In the genomic region with DNA sequence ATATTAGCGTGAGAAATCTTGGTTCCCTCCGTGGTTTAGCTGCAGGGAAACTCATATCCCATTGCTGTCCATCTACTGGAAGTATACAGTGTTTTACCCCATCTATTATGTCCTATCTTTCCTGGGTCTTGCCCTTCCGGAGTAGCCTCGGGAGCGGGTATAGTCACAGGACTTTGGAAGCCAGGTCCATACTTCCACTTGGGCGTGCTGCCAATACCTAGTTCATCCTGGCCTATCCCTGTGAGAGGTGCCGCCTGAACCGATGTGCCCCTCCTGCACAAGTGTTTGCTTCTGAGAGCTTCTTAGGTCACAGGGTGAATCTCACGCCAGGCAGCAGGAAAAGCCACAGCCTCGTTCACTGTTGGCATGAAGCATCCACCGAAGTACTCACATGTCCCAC, we compare ENCODE assay signal across 17 mouse cellular contexts. TPM values are rescaled to one million over a fixed set of nuclear protein-coding genes. Genes with fewer than 3 reads are reported as not detected.
DNase-seq lines count a peak whose midpoint lies in the region; ATAC-seq lines count a peak whose summit lies in the region.
"Had no signal": no experiment of that assay in that cellular context is flagged by ENCODE, and none has a peak within 500 bp of the region (broad histone marks: within the 10 kb centered on the region; RNA-seq: fewer than 3 reads in every experiment).

No protein-coding gene starts in this region.

- no peaks in the 10 kb centered on the region for H3K27me3 ChIP-seq in forebrain, embryonic 12.5 days
- no peaks in the 10 kb centered on the region for H3K27me3 ChIP-seq in forebrain, embryonic 14.5 days (replicated peaks; ENCODE audit: control insufficient read depth, insufficient read depth, low read length)
- H3K27me3 ChIP-seq in kidney, embryonic 14.5 days (ENCODE audit: control insufficient read depth, insufficient read depth, low read length), result no peaks in the 10 kb centered on the region
- H3K27me3 ChIP-seq: embryonic facial prominence, embryonic 13.5 days; neural tube, embryonic 13.5 days had no signal

- DNase-seq in forebrain, embryonic 14.5 days (ENCODE audit: low spot score), result no peak
- peak; percentile 61 for DNase-seq in kidney, adult 18-20 months
- peak; percentile 41 for DNase-seq in 3134 (ENCODE audit: extremely low read depth, insufficient read length, low spot score)
- DNase-seq in kidney, adult 8-10 months, result peak; percentile 67 to 69
- no peak for DNase-seq in right cerebral cortex, postnatal 25 days
- no peak for DNase-seq in urinary bladder, adult 2 months (ENCODE audit: low spot score)
- DNase-seq: adrenal gland, adult 2 months; heart, adult 18-20 months; heart, postnatal 36 days; layer of hippocampus, adult 9-11 months; lung, embryonic 14.5 days; thymus, adult 2 months had no signal

- H3K36me3 ChIP-seq in forebrain, embryonic 12.5 days (replicated peaks), result peaks cover under 1% of the 10 kb centered on the region; the same call in 1 of the 2 replicates
- H3K36me3 ChIP-seq in forebrain, embryonic 14.5 days (ENCODE audit: control insufficient read depth, insufficient read depth, low read length), result no peaks in the 10 kb centered on the region
- H3K36me3 ChIP-seq in kidney, embryonic 14.5 days (ENCODE audit: control insufficient read depth, insufficient read depth, low read length), result no peaks in the 10 kb centered on the region
- H3K36me3 ChIP-seq: embryonic facial prominence, embryonic 13.5 days; neural tube, embryonic 13.5 days had no signal

- WGBS in forebrain, embryonic 12.5 days, result 90% methylated on average over 11 of the region's 11 CpGs
- WGBS in forebrain, embryonic 14.5 days, result 75% methylated on average over 11 of the region's 11 CpGs
- WGBS in kidney, embryonic 14.5 days, result 86% methylated on average over 11 of the region's 11 CpGs

- H3K4me1 ChIP-seq in forebrain, embryonic 12.5 days, result peaks cover 78% of the 10 kb centered on the region
- peaks cover 46% of the 10 kb centered on the region for H3K4me1 ChIP-seq in forebrain, embryonic 14.5 days (ENCODE audit: control insufficient read depth, insufficient read depth, low read length)
- peaks cover 29% of the 10 kb centered on the region for H3K4me1 ChIP-seq in kidney, embryonic 14.5 days (ENCODE audit: control insufficient read depth, insufficient read depth, low read length)

- H3K9me3 ChIP-seq in forebrain, embryonic 12.5 days, result no peaks in the 10 kb centered on the region
- no peaks in the 10 kb centered on the region for H3K9me3 ChIP-seq in forebrain, embryonic 14.5 days (replicated peaks; ENCODE audit: control insufficient read depth, low read length)
- no peaks in the 10 kb centered on the region for H3K9me3 ChIP-seq in kidney, embryonic 14.5 days (ENCODE audit: control insufficient read depth, low read length)
- H3K9me3 ChIP-seq: embryonic facial prominence, embryonic 13.5 days; G1E; neural tube, embryonic 13.5 days had no signal

- no peak for ATAC-seq in forebrain, embryonic 12.5 days (ENCODE audit: low FRiP score)
- ATAC-seq in forebrain, embryonic 14.5 days, result no peak
- no peak for ATAC-seq in kidney, embryonic 14.5 days (ENCODE audit: low FRiP score, low TSS enrichment)

- no peak overlapping the region for H3K9ac ChIP-seq in forebrain, embryonic 12.5 days
- no peak overlapping the region for H3K9ac ChIP-seq in forebrain, embryonic 14.5 days (ENCODE audit: low read length)
- no peak overlapping the region for H3K9ac ChIP-seq in kidney, embryonic 14.5 days (ENCODE audit: low read depth, low read length)
- H3K9ac ChIP-seq: embryonic facial prominence, embryonic 13.5 days; lung, embryonic 14.5 days; neural tube, embryonic 13.5 days had no signal

- H3K27ac ChIP-seq in forebrain, embryonic 12.5 days, result peak overlapping the region; percentile 47; the same call in 1 of the 2 replicates
- H3K27ac ChIP-seq in forebrain, embryonic 14.5 days (ENCODE audit: low read depth, low read length), result no peak overlapping the region
- no peak overlapping the region for H3K27ac ChIP-seq in kidney, embryonic 14.5 days (ENCODE audit: low read depth, low read length)
- H3K27ac ChIP-seq: embryonic facial prominence, embryonic 13.5 days; neural tube, embryonic 13.5 days had no signal

- no peak overlapping the region for H3K4me2 ChIP-seq in forebrain, embryonic 12.5 days
- no peak overlapping the region for H3K4me2 ChIP-seq in forebrain, embryonic 14.5 days (ENCODE audit: low read length)
- H3K4me2 ChIP-seq in kidney, embryonic 14.5 days (replicated peaks; ENCODE audit: low read depth, low read length), result no peak overlapping the region
- H3K4me2 ChIP-seq: embryonic facial prominence, embryonic 13.5 days; lung, embryonic 14.5 days; neural tube, embryonic 13.5 days had no signal

- H3K4me3 ChIP-seq in forebrain, embryonic 12.5 days (replicated peaks), result no peak overlapping the region
- H3K4me3 ChIP-seq in forebrain, embryonic 14.5 days (ENCODE audit: low read depth, low read length), result no peak overlapping the region
- no peak overlapping the region for H3K4me3 ChIP-seq in kidney, embryonic 14.5 days (ENCODE audit: low read length)
- H3K4me3 ChIP-seq: embryonic facial prominence, embryonic 13.5 days; neural tube, embryonic 13.5 days had no signal

RNA-seq across cellular contexts. Expression of a gene that starts 11.5 kb away (rescaled TPM):
- polyA plus RNA-seq in forebrain, embryonic 12.5 days (2016; fragmentation: Nextera tagmentation; extraction: Ambion mirVana), result 15.4 and 16.7 TPM in 2 replicates
- polyA plus RNA-seq in forebrain, embryonic 14.5 days (2014; fragmentation: Nextera tagmentation; extraction: Ambion mirVana), result 5.8 and 7.8 TPM in 2 replicates
- 6.7 and 11.9 TPM in 2 replicates for polyA plus RNA-seq in kidney, embryonic 14.5 days (2014; fragmentation: Nextera tagmentation; extraction: Ambion mirVana)
- polyA plus RNA-seq in urinary bladder, adult 2 months (2012; rRNA removed), result 17.1 and 25.1 TPM in 2 replicates

RNA-seq across cellular contexts. Expression of a gene that starts 17.3 kb away (rescaled TPM):
- 2,395 and 2,485 TPM in 2 replicates for polyA plus RNA-seq in forebrain, embryonic 12.5 days (2016; fragmentation: Nextera tagmentation; extraction: Ambion mirVana)
- polyA plus RNA-seq in forebrain, embryonic 14.5 days (2014; fragmentation: Nextera tagmentation; extraction: Ambion mirVana), result 1,532 and 1,552 TPM in 2 replicates
- 81.5 and 88.5 TPM in 2 replicates for polyA plus RNA-seq in kidney, embryonic 14.5 days (2014; fragmentation: Nextera tagmentation; extraction: Ambion mirVana)
- polyA plus RNA-seq in urinary bladder, adult 2 months (2012; rRNA removed), result 2,258 and 2,468 TPM in 2 replicates
- polyA plus RNA-seq: G1E had no signal

RNA-seq across cellular contexts. Expression of a gene that starts 23.6 kb away (rescaled TPM):
- polyA plus RNA-seq in forebrain, embryonic 12.5 days (2016; fragmentation: Nextera tagmentation; extraction: Ambion mirVana), result 59.0 and 62.7 TPM in 2 replicates
- polyA plus RNA-seq in forebrain, embryonic 14.5 days (2014; fragmentation: Nextera tagmentation; extraction: Ambion mirVana), result 60.4 and 65.8 TPM in 2 replicates
- polyA plus RNA-seq in kidney, embryonic 14.5 days (2014; fragmentation: Nextera tagmentation; extraction: Ambion mirVana), result 45.2 and 49.7 TPM in 2 replicates
- polyA plus RNA-seq in urinary bladder, adult 2 months (2012; rRNA removed), result 30.4 and 32.8 TPM in 2 replicates

RNA-seq across cellular contexts. Expression of a gene that starts 23.6 kb away (rescaled TPM):
- 55.0 and 56.0 TPM in 2 replicates for polyA plus RNA-seq in forebrain, embryonic 12.5 days (2016; fragmentation: Nextera tagmentation; extraction: Ambion mirVana)
- 47.1 and 50.8 TPM in 2 replicates for polyA plus RNA-seq in forebrain, embryonic 14.5 days (2014; fragmentation: Nextera tagmentation; extraction: Ambion mirVana)
- polyA plus RNA-seq in kidney, embryonic 14.5 days (2014; fragmentation: Nextera tagmentation; extraction: Ambion mirVana), result 63.1 and 63.4 TPM in 2 replicates
- polyA plus RNA-seq in urinary bladder, adult 2 months (2012; rRNA removed), result 47.1 and 50.6 TPM in 2 replicates

Comparison
In these comparisons a context has a peak if more than half of its experiments do, and no peak if none do; other contexts are left out.
1. DNase-seq: peak in kidney, adult 18-20 months (single experiment), 3134 (single experiment) and kidney, adult 8-10 months (2 of 2); none in forebrain, embryonic 14.5 days (single experiment), right cerebral cortex, postnatal 25 days (single experiment) and urinary bladder, adult 2 months (single experiment).
2. RNA of a gene that starts 17.3 kb away (polyA plus RNA-seq): 2,395 to 2,485 TPM in forebrain, embryonic 12.5 days, 2,258 to 2,468 TPM in urinary bladder, adult 2 months and 1,532 to 1,552 TPM in forebrain, embryonic 14.5 days; 81.5 to 88.5 TPM in kidney, embryonic 14.5 days; every median in the first group is over 10 times any median in the second.